Mouse (Mus musculus) liver, embryonic 11.5 days (tissue): ENCODE measurements around the gene Lamb3. TPM values are rescaled to one million over a fixed set of nuclear protein-coding genes. Genes with fewer than 3 reads are reported as not detected.

Experiments used
- ATAC-seq: fragments of 200-750 bp; cut with Nextera tagmentation; replicated peaks from 2 replicates; pipeline ENCODE4 v1.8.0; 2017; ENCODE audit warnings: moderate number of reproducible peaks, mild to moderate bottlenecking, moderate TSS enrichment, moderate library complexity; ENCODE audit not compliant: low FRiP score
- DNase-seq: peaks from one replicate; pipeline ENCODE4 v3.0.0-alpha.2; 2017; ENCODE audit warnings: low spot score
- H3K27ac ChIP-seq: fragments of 300-500 bp; sonication (generic); 2 replicates; pipeline ENCODE4 v1.5.1; 2014; ENCODE audit warnings: mild to moderate bottlenecking, low read depth, low read length, control low read depth
- H3K27me3 ChIP-seq: fragments of 300-500 bp; sonication (generic); replicated peaks from 2 replicates; pipeline ENCODE4 v1.6.1; 2014; ENCODE audit warnings: low read length, mixed read lengths; ENCODE audit not compliant: control insufficient read depth, insufficient read depth
- H3K36me3 ChIP-seq: fragments of 300-500 bp; sonication (generic); 2 replicates; pipeline ENCODE4 v1.6.1; 2014; ENCODE audit warnings: mild to moderate bottlenecking, low read length, moderate library complexity, mixed read lengths; ENCODE audit not compliant: control insufficient read depth, insufficient read depth
- H3K4me1 ChIP-seq: fragments of 300-500 bp; sonication (generic); replicated peaks from 2 replicates; pipeline ENCODE4 v1.6.1; 2014; ENCODE audit warnings: low read length, mixed read lengths; ENCODE audit not compliant: control insufficient read depth, insufficient read depth
- H3K4me2 ChIP-seq: fragments of 300-500 bp; sonication (generic); 2 replicates; pipeline ENCODE4 v1.6.1; 2014; ENCODE audit warnings: mild to moderate bottlenecking, control low read depth, moderate library complexity
- H3K4me3 ChIP-seq: fragments of 300-500 bp; sonication (generic); 2 replicates; pipeline ENCODE4 v1.5.1; 2014; ENCODE audit warnings: low read depth, low read length, control low read depth
- H3K9ac ChIP-seq: fragments of 300-500 bp; sonication (generic); 2 replicates; pipeline ENCODE4 v1.6.1; 2014; ENCODE audit warnings: low read depth, low read length, control low read depth
- H3K9me3 ChIP-seq: fragments of 300-500 bp; sonication (generic); 2 replicates; pipeline ENCODE4 v1.6.1; 2016; ENCODE audit warnings: low read length, inconsistent platforms, mixed read lengths; ENCODE audit not compliant: control insufficient read depth
- WGBS: fragments of 180-500 bp; shearing (Covaris S2); extraction: QIAGEN DNeasy Blood & Tissue Kit; methylation state at CpG from one replicate; pipeline ENCODE4 v1.1.7; 2014; 5-methylcytosine and 5-hydroxymethylcytosine counted together
- polyA plus RNA-seq: library from polyadenylated mRNA; unstranded; fragments of >200 nt; fragmentation: Nextera tagmentation; extraction: Ambion mirVana; gene quantifications from 2 replicates; pipeline ENCODE4 v1.2.1, GENCODE M21; 2014

Lamb3 gene
- polyA plus RNA-seq, 1 experiment from 2014 or later = 0.15 TPM

DNA sequence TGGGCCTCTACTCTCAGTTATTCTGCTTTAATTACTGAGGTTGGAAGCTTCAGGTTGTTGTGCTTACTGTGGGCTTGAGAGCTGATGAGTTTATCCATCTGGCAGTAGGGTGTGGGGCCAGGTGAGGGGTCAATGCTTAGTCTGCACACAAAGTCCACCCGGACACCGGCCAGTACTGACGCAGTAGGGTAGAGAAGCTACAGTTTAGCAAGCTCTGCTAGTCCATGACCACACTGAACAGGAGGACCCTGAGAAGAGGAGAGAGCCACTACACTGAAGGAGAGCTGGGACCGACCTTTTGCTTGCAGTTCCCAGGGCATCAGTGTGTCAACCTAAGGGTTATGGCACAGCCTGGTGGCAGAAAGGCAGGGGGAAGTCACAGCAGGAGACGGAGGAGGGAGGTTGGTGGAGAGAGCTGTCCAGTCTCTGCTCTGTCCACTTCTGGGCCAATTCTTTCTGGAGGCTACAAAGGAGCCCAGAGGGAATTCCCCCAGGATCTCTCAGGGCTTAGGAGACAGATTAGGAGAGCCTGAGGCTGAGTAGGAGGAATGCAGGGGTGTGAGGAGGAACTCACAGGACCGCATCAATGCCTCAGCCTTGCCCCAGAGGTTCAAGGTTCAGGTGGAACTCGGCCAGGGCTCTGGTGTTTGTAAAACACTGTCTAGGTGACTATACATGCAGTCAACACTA is 119.1 kb downstream of the Lamb3 start:
- Histone ChIP-seq H3K4me3 (no peak overlapping the region), H3K36me3 (no peaks in the 10 kb centered on the region), H3K4me2 (no peak overlapping the region), H3K27ac (no peak overlapping the region), H3K9ac (0 out of 2 replicates have a peak overlapping the region, but pooled peaks have one; percentile 30), H3K9me3 (no peaks in the 10 kb centered on the region), H3K27me3 (no peaks in the 10 kb centered on the region), H3K4me1 (peaks cover 2% of the 10 kb centered on the region; the same call in 1 of the 2 replicates)
- DNase-seq (no peak), ATAC-seq (peak; percentile 39; the same call in 1 of the 2 replicates)
- whole genome bisulfite sequencing = 49% methylated on average over 7 of the region's 7 CpGs

DNA sequence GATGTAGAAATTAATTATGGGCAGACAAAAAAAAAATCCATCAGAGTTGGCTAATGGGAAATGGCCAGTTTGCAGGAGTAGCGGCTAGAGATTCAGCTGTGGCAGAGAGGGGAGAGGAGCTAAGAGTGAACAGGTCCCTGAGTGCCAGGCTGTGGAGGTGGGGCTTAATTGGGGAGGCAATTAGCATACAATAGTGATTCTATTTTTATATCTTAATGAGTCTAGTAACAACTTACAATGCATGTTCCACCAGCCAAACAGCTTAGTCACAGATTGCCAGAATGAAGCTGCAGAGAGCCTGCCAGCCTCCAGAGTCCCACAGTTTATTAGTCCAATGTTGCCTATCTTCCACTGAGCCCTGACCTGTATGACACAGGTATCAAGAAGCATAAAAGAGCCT is 119.7 kb downstream of the Lamb3 start:
- no peak for ATAC-seq
- DNase-seq = no peak
- WGBS = 86% methylated on average over 1 of the region's 1 CpGs
- Histone ChIP-seq H3K4me3 (no peak overlapping the region), H3K27ac (no peak overlapping the region), H3K4me2 (no peak overlapping the region), H3K27me3 (no peaks in the 10 kb centered on the region), H3K36me3 (no peaks in the 10 kb centered on the region), H3K9me3 (no peaks in the 10 kb centered on the region), H3K4me1 (peaks cover 2% of the 10 kb centered on the region; the same call in 1 of the 2 replicates), H3K9ac (no peak overlapping the region)

DNA sequence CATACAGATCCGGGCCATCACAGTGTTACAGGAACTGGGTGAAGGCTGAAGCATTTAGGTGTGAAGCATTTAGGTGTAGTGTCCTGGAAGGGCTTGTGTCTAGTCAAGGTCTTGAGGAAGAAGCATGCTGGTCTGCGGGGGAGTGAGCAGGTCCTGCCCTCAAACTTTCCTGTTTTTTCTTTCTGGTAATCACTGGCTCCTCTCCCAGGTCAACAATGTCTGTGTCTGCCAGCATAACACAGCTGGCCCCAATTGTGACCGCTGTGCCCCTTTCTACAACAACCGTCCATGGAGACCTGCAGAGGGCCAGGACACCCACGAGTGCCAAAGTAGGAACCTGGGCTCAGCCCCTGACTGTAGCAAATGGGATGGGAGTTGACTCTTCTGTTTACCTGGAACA is 120.2 kb downstream of the Lamb3 start:
- Histone ChIP-seq H3K9me3 (no peaks in the 10 kb centered on the region), H3K27ac (no peak overlapping the region), H3K4me1 (peaks cover 2% of the 10 kb centered on the region; the same call in 1 of the 2 replicates), H3K4me3 (no peak overlapping the region), H3K9ac (no peak overlapping the region), H3K36me3 (no peaks in the 10 kb centered on the region), H3K27me3 (no peaks in the 10 kb centered on the region), H3K4me2 (no peak overlapping the region)
- WGBS = 71% methylated on average over 5 of the region's 5 CpGs
- DNase-seq (no peak), ATAC-seq (no peak)

DNA sequence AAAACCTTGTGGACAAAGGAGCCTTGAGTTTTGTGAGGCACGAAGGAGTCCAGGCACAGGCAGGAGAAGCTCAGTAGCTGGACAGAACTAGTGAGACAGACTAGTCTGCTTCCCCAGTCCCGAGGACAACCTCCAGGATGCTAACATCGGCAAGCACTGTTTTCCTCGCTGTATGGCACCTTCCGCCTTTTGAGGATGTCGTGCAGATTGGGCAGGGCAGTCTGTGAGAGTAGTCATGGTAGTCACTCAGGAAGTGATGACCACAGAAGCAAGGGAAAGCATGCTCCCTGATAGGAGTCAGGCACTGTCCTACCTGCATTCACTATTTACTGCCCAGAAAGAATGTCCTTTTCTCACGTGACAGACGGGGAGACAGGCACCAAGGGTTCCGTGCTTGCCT is 122.1 kb downstream of the Lamb3 start:
- no peak for ATAC-seq
- WGBS = 78% methylated on average over 9 of the region's 9 CpGs

DNA sequence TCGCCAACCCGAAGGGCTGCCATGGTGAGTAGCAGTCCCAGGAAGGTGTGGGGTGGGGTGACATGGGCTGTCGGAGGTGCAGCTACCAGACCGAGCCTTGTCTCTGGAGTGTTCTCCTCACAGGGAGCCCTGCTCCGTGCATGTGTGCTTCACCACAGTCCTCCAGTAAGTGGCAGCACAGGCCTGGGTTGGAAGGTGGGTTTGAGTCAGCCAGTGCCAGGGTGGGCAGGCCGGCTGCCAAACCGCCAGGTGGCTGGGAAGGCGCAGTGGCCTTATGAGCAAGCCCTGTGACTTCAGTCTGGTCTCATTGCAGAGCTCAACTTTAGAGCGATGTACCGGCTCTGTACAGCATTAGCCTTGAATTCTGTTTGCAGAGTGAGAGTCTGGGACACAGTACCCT is 122.7 kb downstream of the Lamb3 start:
- peak; percentile 39; the same call in 1 of the 2 replicates for ATAC-seq
- DNase-seq = no peak
- no peak overlapping the region for H3K4me3 ChIP-seq
- H3K4me1 ChIP-seq = peaks cover 2% of the 10 kb centered on the region; the same call in 1 of the 2 replicates
- no peaks in the 10 kb centered on the region for H3K9me3 ChIP-seq
- H3K9ac ChIP-seq = no peak overlapping the region
- 50% methylated on average over 10 of the region's 10 CpGs for WGBS
- no peaks in the 10 kb centered on the region for H3K27me3 ChIP-seq
- H3K4me2 ChIP-seq = no peak overlapping the region
- H3K27ac ChIP-seq = no peak overlapping the region
- H3K36me3 ChIP-seq = no peaks in the 10 kb centered on the region

More for the DNA sequence above, 122.1 kb downstream of the Lamb3 start:
- H3K4me2 ChIP-seq = no peak overlapping the region
- H3K36me3 ChIP-seq = no peaks in the 10 kb centered on the region
- H3K27ac ChIP-seq = no peak overlapping the region
- H3K9ac ChIP-seq = no peak overlapping the region
- H3K27me3 ChIP-seq = no peaks in the 10 kb centered on the region
- H3K9me3 ChIP-seq = no peaks in the 10 kb centered on the region
- H3K4me3 ChIP-seq = no peak overlapping the region
- peaks cover 2% of the 10 kb centered on the region; the same call in 1 of the 2 replicates for H3K4me1 ChIP-seq
- no peak for DNase-seq

DNA sequence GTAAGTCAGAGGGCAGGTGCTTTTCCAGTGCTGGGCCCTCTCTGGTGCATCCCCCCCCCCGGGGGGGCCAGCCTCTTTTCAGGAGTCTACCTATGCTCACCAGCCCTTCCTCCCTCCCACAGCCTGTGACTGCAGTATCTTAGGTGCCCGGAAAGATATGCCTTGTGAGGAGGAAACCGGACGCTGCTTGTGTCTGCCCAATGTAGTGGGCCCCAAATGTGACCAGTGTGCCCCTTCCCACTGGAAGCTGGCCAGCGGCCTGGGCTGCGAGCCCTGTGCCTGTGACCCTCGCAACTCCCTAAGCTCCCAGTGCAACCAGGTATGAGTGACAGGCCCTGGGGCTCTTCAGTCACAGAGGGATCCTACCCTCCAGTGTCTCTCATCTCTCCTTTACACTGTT is 123.1 kb downstream of the Lamb3 start:
- Histone ChIP-seq H3K9me3 (no peaks in the 10 kb centered on the region), H3K27me3 (no peaks in the 10 kb centered on the region), H3K4me2 (no peak overlapping the region), H3K4me3 (no peak overlapping the region), H3K27ac (no peak overlapping the region), H3K9ac (no peak overlapping the region), H3K4me1 (peaks cover 2% of the 10 kb centered on the region; the same call in 1 of the 2 replicates), H3K36me3 (no peaks in the 10 kb centered on the region)
- no peak for DNase-seq
- no peak for ATAC-seq
- 77% methylated on average over 7 of the region's 7 CpGs for WGBS

DNA sequence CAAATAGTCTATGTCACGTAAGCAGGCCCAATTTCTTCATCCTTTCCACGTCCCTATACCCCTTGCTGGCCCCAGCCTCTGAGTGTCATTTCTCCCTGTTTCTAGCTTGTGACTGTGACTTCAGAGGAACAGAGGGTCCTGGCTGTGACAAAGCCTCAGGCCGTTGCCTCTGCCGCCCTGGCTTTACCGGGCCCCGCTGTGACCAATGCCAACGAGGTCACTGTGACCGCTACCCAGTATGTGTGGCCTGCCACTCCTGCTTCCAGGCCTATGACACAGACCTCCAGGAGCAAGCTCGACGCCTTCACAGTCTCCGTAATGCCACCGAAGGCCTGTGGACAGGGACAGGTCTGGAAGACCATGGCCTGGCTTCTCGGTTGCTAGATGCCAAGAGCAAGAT is 124.5 kb downstream of the Lamb3 start:
- H3K36me3 ChIP-seq = no peaks in the 10 kb centered on the region
- no peak for ATAC-seq
- H3K27me3 ChIP-seq = no peaks in the 10 kb centered on the region
- H3K4me3 ChIP-seq = no peak overlapping the region
- H3K27ac ChIP-seq = no peak overlapping the region
- no peak overlapping the region for H3K9ac ChIP-seq
- no peaks in the 10 kb centered on the region for H3K4me1 ChIP-seq
- no peaks in the 10 kb centered on the region for H3K9me3 ChIP-seq
- WGBS = 86% methylated on average over 13 of the region's 13 CpGs
- no peak overlapping the region for H3K4me2 ChIP-seq
- DNase-seq = no peak

DNA sequence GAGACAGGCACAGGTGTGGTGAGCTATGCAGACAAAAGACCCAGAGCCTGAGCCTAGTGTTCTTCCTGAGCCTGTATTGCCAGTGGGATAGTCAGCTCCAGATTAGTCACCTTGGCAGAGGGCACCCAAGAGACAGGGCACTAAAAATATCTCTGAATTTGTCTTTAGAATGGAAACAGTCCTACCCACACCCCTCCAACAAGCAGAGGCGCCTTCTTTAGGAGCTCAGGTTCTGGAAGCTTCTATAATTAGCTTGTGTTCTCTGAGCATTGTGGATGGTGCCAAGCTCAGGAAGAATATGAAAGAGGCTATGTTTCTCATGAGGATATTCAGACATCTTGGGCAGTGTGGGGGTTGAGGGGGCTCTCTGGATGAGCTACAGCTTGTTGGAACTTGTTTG is 125.2 kb downstream of the Lamb3 start:
- 70% methylated on average over 1 of the region's 1 CpGs for WGBS
- Histone ChIP-seq H3K4me2 (no peak overlapping the region), H3K9me3 (no peaks in the 10 kb centered on the region), H3K27me3 (no peaks in the 10 kb centered on the region), H3K4me3 (no peak overlapping the region), H3K36me3 (no peaks in the 10 kb centered on the region), H3K9ac (no peak overlapping the region), H3K4me1 (no peaks in the 10 kb centered on the region), H3K27ac (no peak overlapping the region)
- ATAC-seq = no peak
- no peak for DNase-seq

DNA sequence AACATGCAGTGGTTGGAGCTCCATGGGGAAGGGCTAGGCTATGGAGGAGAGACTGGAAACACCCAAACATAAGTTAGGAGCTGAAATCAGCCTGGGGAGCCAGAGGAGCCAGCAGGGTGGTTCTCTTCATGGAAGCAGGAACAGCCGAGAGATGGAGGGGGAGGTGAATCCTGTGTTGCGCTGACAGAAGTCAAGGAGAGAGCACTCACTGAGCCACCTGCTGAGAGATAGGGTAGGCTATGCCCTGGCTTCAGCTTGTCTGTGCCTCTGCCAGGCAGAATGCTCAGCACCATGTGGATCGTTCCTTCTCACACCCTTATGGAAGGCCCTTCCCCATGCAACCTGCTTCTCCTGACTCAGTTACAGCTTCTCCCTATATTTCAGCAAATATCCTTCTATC is 126.3 kb downstream of the Lamb3 start:
- H3K9ac ChIP-seq = no peak overlapping the region
- no peaks in the 10 kb centered on the region for H3K4me1 ChIP-seq
- H3K36me3 ChIP-seq = no peaks in the 10 kb centered on the region
- ATAC-seq (no peak), DNase-seq (no peak)
- H3K4me2 ChIP-seq = no peak overlapping the region
- no peak overlapping the region for H3K27ac ChIP-seq
- no peaks in the 10 kb centered on the region for H3K27me3 ChIP-seq
- 81% methylated on average over 3 of the region's 3 CpGs for WGBS
- H3K4me3 ChIP-seq = no peak overlapping the region
- no peaks in the 10 kb centered on the region for H3K9me3 ChIP-seq
